Mouse (Mus musculus) Muller cell, postnatal 12 days (primary cell): ENCODE measurements at regions not wholly inside any gene's neighbourhood (a gene's known extent, or its start where the extent isn't known, plus 50 kb on each side); places are given as distances from the start of the nearest gene placed in this dataset.
"Not testable (repeated sequence)": the region's sequence is repeated elsewhere in the genome, so short reads cannot be mapped to it uniquely, and the experiment has no call there.

ENCODE experiments used
- DNase-seq: peaks from one replicate; pipeline ENCODE4 v3.0.0-alpha.2; 2015; ENCODE audit errors: inconsistent ontology term

- DNase-seq, result no peak
These were observed 2580.9 kb downstream of the Gm37988 start for GRCm38 (mm10) chr1:7388627-7389026.

- DNase-seq, result no peak
These were observed 2585.8 kb downstream of the Gm37988 start for GRCm38 (mm10) chr1:7393508-7393907.

- peak; percentile 7 for DNase-seq
These were observed 2586.5 kb downstream of the Gm37988 start for GRCm38 (mm10) chr1:7394161-7394560.

GRCm38 (mm10) chr1:7395527-7395926 lies 2587.8 kb downstream of the Gm37988 start:
- no peak for DNase-seq

DNA sequence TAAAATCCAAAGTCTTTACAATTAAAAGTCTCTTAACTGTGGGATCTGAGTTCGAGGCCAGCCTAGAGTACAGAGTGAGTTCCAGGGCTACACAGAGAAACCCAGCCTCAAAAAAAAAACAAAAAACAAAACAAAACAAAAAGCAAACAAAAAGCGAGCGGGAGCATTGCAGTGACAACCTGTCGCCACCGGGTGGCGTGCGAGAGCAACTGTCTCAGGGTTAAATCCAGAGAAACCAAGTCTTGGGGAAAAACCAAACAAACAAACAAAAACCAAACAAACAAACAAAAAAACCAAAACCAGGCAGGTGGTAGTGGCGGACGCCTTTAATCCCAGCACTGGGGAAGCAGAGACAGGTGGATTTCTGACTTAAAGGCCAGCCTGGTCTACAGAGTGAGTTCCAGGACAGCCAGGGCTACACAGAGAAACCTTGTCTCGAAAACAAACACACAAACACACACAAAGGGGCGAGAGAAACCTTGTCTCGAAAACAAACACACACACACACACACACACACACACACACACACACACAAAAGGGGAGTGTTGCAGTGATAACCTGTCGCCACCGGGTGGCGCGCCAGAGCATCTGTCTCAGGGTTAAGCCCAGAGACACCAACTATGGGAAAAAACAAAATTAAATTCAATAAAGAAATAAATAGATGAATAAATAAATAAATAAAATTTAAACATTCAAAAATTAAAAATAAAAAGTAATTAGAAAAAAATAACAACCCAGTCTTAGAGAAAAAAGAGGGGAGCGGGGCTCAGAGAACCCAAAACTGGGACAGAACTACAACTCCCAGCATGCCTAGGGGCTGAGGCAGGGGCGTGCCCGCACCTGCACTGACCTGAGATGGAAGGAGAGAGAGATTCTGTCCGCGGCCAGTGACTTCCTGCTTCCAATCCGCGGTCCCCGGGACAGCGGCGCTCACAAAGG lies 2589.4 kb downstream of the Gm37988 start:
- DNase-seq, result peak; percentile 89

DNA sequence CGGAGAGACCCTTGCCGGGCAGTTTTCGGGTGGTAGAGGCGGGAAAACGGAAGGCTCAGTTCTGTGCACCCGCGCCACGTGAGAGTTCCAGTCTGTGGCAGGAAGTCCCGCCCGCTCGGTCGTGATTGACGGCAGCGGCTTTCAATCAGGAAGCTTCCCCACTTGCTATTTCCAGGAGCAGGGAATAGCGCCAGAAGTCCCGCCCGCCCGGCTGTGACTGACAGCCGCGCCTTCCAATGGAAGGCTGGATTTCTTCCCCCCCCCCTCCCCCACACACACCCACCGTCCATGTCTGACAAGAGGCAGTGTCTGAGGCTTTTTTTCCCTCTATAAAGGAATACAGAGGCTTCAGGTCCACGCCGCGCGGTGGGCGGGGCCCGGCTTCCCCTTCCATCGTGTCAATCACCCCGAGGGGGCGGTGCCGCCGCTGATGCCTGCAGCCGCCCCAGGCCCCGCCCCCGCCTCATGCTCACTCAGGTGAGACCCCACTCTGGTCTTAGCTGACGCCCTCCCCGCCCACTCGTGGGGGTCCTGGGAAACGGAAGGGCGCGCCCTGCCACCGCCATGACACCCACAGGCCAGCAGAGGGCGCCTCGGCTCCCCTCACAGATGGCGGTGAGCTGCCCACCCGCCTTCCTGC lies 2590.2 kb downstream of the Gm37988 start:
- DNase-seq, result peak; percentile 99

DNA sequence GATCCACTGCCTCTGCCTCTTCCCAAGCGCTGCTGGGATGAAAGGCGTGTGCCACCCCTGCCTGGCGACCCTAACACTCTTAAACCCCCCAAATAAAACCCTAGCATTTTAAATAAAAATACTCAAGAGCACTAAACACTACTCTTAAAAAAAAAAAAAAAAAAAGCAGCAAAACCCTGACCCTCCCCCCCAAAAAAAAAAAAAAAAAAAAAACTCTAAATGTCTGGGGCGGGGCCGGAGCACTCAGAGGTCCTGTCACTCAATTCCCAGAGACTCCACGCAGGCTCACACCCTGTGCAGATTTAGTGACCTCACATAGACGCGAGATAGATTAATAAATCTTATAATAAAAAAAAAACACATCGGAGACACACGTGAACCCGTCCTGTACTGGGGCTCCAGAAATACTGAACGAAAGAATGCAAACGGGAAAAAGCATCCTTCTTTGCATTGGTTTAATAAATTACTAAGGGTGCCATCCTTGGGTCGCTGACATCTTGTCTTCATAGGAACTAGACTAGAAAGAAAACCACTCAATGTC lies 2591.1 kb downstream of the Gm37988 start:
- no peak for DNase-seq

- not testable (repeated sequence) for DNase-seq
These were observed 2598.0 kb downstream of the Gm37988 start for GRCm38 (mm10) chr1:7405651-7406050.

DNA sequence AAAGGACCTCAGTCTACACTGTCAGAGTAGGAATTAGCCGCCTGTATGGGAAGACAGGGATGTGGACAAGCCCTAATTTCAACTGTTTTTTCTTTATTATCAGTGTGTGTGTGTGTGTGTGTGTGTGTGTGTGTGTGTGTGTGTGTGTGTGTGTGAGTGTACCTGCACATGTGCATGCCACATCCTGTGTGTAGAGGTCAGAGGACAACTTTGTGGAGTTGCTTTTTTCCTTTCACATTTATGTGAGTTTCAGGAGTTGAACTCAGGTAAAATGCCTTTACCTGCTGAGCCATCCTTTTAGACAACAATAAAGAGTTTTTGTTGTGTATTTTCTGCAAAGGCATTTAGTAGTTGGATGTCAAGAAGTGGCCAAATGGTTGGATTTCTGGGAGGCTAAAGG lies 2606.8 kb downstream of the Gm37988 start:
- DNase-seq, result no peak

DNA sequence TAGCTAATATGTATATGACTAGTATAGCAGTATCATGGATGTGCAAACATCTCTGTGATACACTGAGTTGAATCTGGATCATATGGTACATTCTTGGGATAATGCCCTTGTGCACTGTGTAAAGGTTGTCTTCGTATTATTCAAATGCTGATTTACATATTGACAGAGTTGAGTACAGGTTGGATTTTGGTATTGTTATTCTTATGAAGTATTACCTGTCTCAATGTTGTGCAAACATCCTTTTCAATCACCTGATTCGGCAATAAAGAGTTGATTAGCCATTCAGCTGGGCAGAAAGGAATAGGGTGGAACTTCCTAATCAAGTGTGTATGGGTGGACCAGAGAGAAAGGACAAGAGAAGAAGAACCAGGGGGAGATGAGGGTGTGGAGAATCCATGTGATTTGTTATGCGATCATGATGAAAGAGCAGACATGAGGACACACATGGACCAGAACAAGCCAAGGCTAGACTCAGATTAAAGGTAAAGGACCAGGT lies 2644.0 kb downstream of the Gm37988 start:
- DNase-seq, result no peak

DNA sequence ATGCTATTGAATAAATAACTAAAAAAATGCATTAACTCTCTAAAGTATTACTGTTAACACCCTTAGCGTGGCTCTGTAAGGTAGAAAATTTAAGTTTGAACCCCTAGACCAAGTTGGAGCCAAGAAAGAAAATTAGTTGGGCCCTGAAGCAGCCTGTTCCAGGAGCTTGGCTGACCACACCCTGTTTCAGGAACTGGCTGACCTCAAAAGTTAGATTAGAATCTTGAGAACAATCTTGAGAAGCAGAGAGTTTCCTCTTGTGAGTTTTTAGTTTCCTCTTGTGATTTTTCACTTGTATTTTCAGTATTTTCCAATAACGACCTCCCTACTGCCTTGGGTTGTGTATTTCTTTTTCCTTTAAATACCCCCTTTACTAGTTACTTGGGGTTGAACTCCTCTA lies 2647.2 kb downstream of the Gm37988 start:
- no peak for DNase-seq

GRCm38 (mm10) chr1:7457895-7458294 lies 2650.2 kb downstream of the Gm37988 start:
- no peak for DNase-seq

DNA sequence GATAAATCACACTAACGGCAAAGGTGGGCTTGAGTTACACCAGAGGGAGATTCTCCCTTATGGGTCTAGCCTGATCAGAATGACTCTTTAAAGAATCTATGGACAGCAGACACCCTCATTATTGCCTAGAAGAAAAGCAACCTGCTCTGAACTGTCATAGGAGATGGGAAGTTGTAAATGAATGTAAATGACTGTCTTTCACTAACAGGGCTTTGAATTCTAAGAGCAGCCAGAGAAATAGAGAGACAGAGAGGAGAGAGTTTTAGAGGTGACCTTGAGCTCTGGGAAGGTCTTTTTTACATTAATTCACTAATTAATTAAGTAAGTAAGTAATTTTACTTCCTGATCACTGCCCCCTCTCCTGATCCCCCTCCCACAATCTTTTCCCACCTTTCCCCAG lies 2686.4 kb downstream of the Gm37988 start:
- DNase-seq, result no peak

DNA sequence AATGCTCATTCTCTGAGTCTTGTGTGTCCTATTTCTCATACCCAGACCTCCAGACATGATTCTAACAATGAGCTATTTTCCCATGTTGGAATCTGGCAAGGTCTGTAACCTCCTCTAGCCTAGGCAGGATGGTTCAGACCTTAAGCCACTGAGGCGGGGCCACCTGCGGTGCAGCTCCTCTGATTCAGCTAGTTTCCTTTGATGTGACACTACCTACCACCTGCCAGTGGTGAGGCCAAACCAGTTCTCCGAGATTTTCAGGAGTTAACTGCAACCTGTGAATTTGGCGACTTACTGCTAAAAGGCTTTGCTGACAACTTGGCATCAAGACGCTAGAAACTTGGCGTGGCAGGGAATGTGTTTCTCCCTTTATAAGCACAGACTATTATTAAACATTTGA lies 2691.3 kb downstream of the Gm37988 start:
- no peak for DNase-seq

DNA sequence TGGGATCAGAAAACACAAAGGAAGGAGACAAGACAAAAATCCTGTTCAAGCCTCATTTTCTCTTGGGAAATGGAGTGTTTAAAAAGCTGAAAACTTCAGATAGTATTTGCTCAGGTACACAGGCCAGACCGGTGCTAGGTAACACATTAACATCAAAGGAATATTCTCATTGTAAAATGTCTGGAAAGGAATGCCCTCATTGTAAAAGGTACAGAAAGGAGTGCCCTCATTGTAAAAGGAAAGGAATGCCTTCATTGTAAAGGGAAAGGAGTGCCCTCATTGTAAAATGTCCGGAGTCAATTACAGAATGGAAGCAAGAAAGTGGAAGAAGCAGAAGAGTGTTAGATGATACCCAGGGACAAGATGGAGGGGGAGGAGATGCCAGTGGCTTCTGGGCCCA lies 2694.7 kb downstream of the Gm37988 start:
- DNase-seq, result no peak

DNA sequence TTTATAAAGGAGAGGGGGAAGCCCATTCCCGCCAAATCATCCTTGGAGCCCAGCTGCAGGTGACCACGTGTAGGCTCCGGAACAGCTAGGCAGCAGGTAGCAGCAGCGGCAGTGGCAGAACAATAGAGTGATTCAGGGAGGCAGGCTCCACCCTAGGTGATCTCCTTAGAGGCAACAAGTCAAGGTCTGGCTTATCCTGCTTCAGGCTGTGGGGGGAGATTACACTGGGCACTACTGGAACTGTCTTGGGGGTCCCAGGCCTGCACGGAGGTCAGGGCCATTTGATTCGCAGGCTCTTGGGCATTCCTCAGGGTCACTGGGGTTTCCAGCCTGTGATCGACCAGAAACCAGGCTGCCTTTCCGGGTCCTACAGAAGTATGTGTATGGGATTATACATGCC lies 2711.1 kb downstream of the Gm37988 start:
- no peak for DNase-seq

GRCm38 (mm10) chr1:7533506-7533905 lies 2725.8 kb downstream of the Gm37988 start:
- no peak for DNase-seq

DNA sequence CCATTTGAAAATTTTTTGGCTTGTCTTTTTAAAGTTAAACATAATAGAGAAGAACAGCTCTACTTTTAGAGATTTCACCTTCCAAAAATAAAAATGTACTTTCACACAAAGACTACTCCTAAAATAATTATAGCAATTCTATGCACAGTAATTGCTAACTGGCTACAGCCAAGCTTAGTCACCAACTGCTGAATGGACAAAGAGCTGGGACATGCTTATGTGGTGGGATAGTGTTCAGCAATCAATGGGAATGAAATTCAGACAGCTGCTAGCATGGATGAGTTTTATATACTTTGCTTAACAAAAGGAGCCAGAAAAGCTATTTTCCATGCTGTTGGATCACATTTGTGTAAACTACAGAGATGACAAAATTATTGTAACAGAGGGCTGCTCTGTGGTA lies 2727.5 kb downstream of the Gm37988 start:
- DNase-seq, result no peak

DNA sequence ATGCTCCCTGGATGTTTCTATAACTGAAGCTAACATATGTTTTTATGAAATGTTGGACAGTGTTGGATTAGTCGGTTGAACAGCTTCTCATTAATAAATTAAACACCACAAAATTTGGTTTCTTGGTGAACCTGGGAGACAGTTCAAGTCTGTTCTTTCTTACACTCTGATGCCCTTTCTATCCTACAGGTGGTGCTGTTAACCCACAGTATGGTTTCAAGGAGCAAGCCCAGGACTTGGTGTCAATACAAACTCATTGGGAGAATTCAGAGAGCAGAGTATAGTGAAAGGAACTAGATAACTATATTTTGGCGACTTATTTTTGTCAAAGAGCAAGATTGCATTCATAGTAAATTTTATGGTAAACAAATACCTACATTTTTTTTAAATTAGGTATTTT lies 2735.8 kb downstream of the Gm37988 start:
- DNase-seq, result peak; percentile 27

DNA sequence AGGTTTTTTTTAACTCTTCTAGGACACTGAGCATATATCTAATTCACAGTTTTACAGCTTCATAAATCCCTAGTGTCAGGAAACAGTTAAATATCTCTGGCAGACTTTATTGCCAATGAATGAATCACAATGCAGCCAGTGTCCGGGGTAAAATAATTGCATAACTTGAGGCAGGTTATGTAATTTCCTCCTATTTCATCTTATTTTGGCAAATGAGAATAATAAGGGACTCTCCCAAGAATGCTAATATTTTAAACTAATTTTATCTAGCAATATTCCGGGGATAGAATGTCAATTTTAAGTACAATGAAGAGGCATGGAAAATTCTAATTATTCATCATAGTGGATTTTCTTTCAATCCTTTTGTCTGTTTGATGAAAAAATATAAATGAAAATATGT lies 2740.6 kb downstream of the Gm37988 start:
- peak; percentile 69 for DNase-seq

DNA sequence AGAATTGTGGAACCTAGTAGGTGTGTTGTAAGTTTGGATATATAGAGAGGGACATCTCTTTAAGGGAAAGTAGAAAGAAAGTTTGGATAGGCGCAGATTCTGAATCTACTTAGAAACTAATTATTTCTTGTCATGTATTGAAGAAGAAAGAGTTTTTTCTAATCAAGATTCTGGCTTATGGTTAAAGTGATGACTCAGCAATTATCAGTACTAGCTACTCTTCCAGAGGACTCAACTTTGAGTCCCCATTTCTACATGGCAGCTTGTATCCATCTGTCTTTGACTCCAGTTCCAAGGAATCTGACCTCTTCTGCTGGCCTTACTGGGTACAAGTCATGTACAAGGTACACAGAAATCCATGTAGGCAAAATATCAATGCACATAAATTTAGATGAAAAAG lies 2767.1 kb downstream of the Gm37988 start:
- no peak for DNase-seq

GRCm38 (mm10) chr1:7586409-7586808 lies 2778.7 kb downstream of the Gm37988 start:
- no peak for DNase-seq

GRCm38 (mm10) chr1:7591327-7591726 lies 2783.6 kb downstream of the Gm37988 start:
- DNase-seq, result no peak
